Mouse (Mus musculus): ENCODE measurements around the gene Aldh3b3. TPM values are rescaled to one million over a fixed set of nuclear protein-coding genes. Genes with fewer than 3 reads are reported as not detected.
"Not testable (repeated sequence)": the region's sequence is repeated elsewhere in the genome, so short reads cannot be mapped to it uniquely, and the experiment has no call there.

The Aldh3b3 gene
- total and polyA plus RNA-seq, 2 experiments from 2014 or later: 0.29 TPM; not detected in 1

DNA sequence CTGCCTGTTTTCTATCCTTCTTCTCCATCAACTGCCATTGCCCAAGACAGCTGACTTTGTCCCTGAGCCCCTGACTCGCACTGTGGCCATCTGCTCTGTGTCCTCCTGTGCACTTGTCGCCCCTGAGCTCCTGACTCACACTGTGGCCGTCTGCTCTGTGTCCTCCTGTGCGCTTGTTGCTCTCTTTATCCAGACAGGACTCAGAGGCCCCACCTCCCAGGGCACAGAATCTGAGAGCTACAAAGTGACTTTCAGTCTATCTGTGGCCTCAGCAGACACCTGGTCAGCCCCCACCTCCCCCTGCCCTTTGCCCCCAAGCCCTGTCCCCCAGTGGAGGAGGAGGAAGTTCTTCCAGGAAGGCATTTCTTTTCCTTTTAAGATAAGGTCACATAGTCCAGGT is 2.6 kb upstream of the Aldh3b3 start:
- no peak for DNase-seq (ENCODE audit: low spot score)
- TF ChIP-seq EP300 (IDR thresholded peaks at IDR 0.05; ENCODE audit: low read depth) (no peak), CTCF (IDR thresholded peaks at IDR 0.05; ENCODE audit: low read depth) (no peak)
- Histone ChIP-seq H3K4me3 (ENCODE audit: low read depth, low read length) (no peak overlapping the region), H3K4me2 (ENCODE audit: low read depth, low read length) (no peak overlapping the region), H3K27me3 (ENCODE audit: control insufficient read depth, insufficient read depth, low read length) (no peaks in the 10 kb centered on the region), H3K36me3 (replicated peaks; ENCODE audit: control insufficient read depth, insufficient read depth, low read length) (no peaks in the 10 kb centered on the region), H3K27ac (ENCODE audit: low read depth) (no peak overlapping the region), H3K4me1 (ENCODE audit: control insufficient read depth, insufficient read depth) (no peaks in the 10 kb centered on the region; the same call in 1 of the 2 replicates), H3K9ac (replicated peaks; ENCODE audit: low read depth, low read length) (no peak overlapping the region), H3K9me3 (replicated peaks; ENCODE audit: control insufficient read depth, low read length) (no peaks in the 10 kb centered on the region)
- 23% methylated on average over 4 of the region's 4 CpGs for WGBS
- ATAC-seq (ENCODE audit: insufficient read depth, low read depth): peak; percentile 44; the same call in 1 of the 2 replicates

DNA sequence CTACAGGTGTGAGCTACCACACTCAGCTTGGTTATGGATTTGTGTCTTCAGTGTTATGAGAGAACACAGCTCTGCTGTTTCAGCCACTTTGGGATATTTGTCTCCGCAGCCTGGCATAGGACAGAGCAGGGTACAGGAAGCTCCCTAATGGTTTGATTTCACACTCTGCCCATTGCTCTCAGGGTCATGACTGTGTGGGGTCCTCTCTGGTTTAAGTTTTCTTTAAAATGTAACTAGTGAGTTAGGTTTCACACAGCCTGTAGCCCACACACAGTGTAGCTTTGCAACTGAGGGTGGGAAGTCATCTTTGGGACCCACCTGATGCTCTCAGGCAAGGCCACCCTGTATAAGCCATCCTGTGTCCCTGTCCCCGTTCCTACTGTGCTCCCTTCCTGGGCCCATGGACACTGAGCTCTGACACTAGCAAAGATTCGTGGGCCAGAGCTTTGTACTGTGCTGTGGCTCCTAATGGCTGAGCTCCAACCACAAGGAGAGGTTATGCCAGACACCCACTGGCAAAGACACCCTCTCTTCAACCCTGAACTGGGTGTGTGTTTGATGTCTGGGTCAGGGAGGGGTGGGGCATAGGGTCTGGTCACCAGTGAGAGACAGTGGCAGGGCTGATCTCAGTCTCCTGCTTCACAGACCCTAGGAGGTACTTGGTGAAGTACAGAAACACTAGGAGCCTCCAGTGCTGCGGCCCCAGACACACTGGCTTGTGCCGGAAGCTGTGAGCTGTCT is 979 bp upstream of the Aldh3b3 start:
- H3K4me3 ChIP-seq (ENCODE audit: low read depth, low read length); DNase-seq (ENCODE audit: low spot score); H3K27ac ChIP-seq (ENCODE audit: low read depth); H3K4me2 ChIP-seq (ENCODE audit: low read depth, low read length); H3K36me3 ChIP-seq (replicated peaks; ENCODE audit: control insufficient read depth, insufficient read depth, low read length); H3K4me1 ChIP-seq (ENCODE audit: control insufficient read depth, insufficient read depth); H3K9ac ChIP-seq (replicated peaks; ENCODE audit: low read depth, low read length); H3K27me3 ChIP-seq (ENCODE audit: control insufficient read depth, insufficient read depth, low read length); H3K9me3 ChIP-seq (replicated peaks; ENCODE audit: control insufficient read depth, low read length); ATAC-seq (ENCODE audit: insufficient read depth, low read depth): not testable (repeated sequence)
- WGBS: 74% methylated on average over 5 of the region's 5 CpGs

DNA sequence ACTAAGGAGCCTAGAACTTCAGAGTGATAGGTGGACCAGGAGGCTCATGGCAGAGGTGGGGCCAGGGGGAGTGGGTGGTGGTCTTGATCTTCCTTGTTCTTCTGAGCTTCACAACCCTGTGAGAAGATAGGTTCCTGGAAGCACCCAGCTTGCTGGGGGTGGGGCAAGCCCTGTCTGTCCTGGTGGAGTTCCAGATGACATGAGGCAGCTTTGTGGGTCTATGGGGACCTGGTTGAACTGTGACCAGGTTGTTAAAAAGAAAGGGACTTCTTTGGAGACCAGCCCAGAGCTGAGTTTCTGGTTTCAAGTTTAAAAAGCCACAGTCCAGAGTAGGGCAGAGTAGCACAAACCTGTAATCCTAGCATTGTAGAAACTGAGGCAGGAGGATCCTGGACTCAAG is 585 bp downstream of the Aldh3b3 start:
- TF ChIP-seq CTCF (IDR thresholded peaks at IDR 0.05; ENCODE audit: low read depth): no peak
- TF ChIP-seq EP300 (IDR thresholded peaks at IDR 0.05; ENCODE audit: low read depth): no peak
- no peaks in the 10 kb centered on the region for H3K27me3 ChIP-seq (ENCODE audit: control insufficient read depth, insufficient read depth, low read length)
- H3K4me1 ChIP-seq (ENCODE audit: control insufficient read depth, insufficient read depth): no peaks in the 10 kb centered on the region; the same call in 1 of the 2 replicates
- DNase-seq (ENCODE audit: low spot score): no peak
- no peak overlapping the region for H3K4me3 ChIP-seq (ENCODE audit: low read depth, low read length)
- no peak overlapping the region for H3K27ac ChIP-seq (ENCODE audit: low read depth)
- no peaks in the 10 kb centered on the region for H3K9me3 ChIP-seq (replicated peaks; ENCODE audit: control insufficient read depth, low read length)
- H3K4me2 ChIP-seq (ENCODE audit: low read depth, low read length): no peak overlapping the region
- no peak for ATAC-seq (ENCODE audit: insufficient read depth, low read depth)
- no peak overlapping the region for H3K9ac ChIP-seq (replicated peaks; ENCODE audit: low read depth, low read length)
- no peaks in the 10 kb centered on the region for H3K36me3 ChIP-seq (replicated peaks; ENCODE audit: control insufficient read depth, insufficient read depth, low read length)

DNA sequence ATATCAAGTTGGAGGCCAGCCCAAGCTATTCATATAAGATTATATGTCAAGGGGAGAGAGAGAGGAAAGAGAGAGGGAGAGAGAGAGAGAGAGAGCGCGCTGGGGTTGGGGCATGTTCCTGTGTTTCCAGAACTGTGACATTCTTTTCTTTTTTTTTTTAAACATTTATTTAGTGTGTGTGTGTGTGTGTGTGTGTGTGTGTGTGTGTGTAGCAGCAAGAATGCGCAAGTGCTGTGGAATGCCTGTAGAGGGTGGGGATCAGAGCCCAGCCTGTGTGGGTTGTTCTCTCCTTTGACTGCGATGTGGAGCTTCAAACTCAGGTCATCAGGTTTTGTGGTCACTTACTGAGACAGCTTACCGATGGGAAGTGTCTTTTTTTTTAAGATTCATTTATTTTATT is 1.8 kb downstream of the Aldh3b3 start:
- no peaks in the 10 kb centered on the region for H3K9me3 ChIP-seq (replicated peaks; ENCODE audit: control insufficient read depth, low read length)
- no peak overlapping the region for H3K27ac ChIP-seq (ENCODE audit: low read depth)
- no peak for DNase-seq (ENCODE audit: low spot score)
- WGBS: 76% methylated on average over 5 of the region's 5 CpGs
- no peak overlapping the region for H3K9ac ChIP-seq (replicated peaks; ENCODE audit: low read depth, low read length)
- no peaks in the 10 kb centered on the region for H3K36me3 ChIP-seq (replicated peaks; ENCODE audit: control insufficient read depth, insufficient read depth, low read length)
- no peaks in the 10 kb centered on the region; the same call in 1 of the 2 replicates for H3K4me1 ChIP-seq (ENCODE audit: control insufficient read depth, insufficient read depth)
- no peak overlapping the region for H3K4me2 ChIP-seq (ENCODE audit: low read depth, low read length)
- H3K27me3 ChIP-seq (ENCODE audit: control insufficient read depth, insufficient read depth, low read length): no peaks in the 10 kb centered on the region
- no peak for TF ChIP-seq CTCF (IDR thresholded peaks at IDR 0.05; ENCODE audit: low read depth)
- TF ChIP-seq EP300 (IDR thresholded peaks at IDR 0.05; ENCODE audit: low read depth): no peak
- no peak for ATAC-seq (ENCODE audit: insufficient read depth, low read depth)
- H3K4me3 ChIP-seq (ENCODE audit: low read depth, low read length): no peak overlapping the region

DNA sequence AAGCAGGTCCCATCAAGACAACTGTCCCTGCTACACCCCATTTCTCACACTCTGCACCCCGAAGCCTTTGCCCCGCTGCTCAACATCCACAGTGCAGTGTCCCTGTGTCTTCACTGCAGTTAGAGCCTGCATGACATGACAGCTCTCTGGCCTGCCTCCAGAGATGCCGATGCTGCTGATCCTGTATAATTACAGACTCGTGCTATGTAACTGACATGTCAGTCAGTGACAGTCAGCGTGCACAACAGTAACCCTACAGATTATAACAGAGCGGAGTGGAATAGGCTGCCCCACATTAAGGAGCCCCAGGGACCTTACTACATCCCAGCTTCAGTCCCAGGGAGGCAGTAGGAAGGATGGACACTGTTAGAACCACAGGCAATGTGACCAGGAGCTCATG is 3.4 kb downstream of the Aldh3b3 start:
- whole genome bisulfite sequencing: 59% methylated on average over 6 of the region's 6 CpGs

DNA sequence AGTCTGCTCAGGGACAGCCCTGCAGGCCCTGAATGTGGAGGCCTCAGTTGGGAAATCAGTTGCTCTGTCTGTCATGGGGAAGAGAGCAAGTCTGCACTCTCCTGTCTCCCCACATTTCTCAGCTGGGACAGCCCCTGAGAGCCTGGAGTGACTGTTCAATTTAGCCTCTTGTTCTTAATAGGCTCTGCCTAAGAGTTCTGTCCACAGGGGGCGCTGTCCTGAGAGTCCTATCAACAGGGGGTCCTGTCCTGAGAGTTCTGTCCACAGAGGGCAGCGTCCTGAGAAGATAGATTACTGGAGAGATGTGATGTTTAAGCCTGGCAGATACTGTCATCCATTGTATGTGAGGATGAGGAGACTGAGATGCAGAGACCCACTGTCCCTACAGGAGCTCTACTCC is 4.0 kb downstream of the Aldh3b3 start:
- TF ChIP-seq CTCF (IDR thresholded peaks at IDR 0.05; ENCODE audit: low read depth): peak; percentile 4; the same call in 1 of the 2 replicates
- TF ChIP-seq EP300 (IDR thresholded peaks at IDR 0.05; ENCODE audit: low read depth): no peak
- no peaks in the 10 kb centered on the region; the same call in 1 of the 2 replicates for H3K4me1 ChIP-seq (ENCODE audit: control insufficient read depth, insufficient read depth)
- no peaks in the 10 kb centered on the region for H3K9me3 ChIP-seq (replicated peaks; ENCODE audit: control insufficient read depth, low read length)
- no peaks in the 10 kb centered on the region for H3K36me3 ChIP-seq (replicated peaks; ENCODE audit: control insufficient read depth, insufficient read depth, low read length)
- 28% methylated on average over 2 of the region's 2 CpGs for WGBS
- no peak overlapping the region for H3K4me3 ChIP-seq (ENCODE audit: low read depth, low read length)
- no peak overlapping the region for H3K27ac ChIP-seq (ENCODE audit: low read depth)
- H3K9ac ChIP-seq (replicated peaks; ENCODE audit: low read depth, low read length): no peak overlapping the region
- H3K27me3 ChIP-seq (ENCODE audit: control insufficient read depth, insufficient read depth, low read length): no peaks in the 10 kb centered on the region
- DNase-seq (ENCODE audit: low spot score) (no peak), ATAC-seq (ENCODE audit: insufficient read depth, low read depth) (0 out of 2 replicates have a peak, but pooled peaks have one; percentile 6)
- H3K4me2 ChIP-seq (ENCODE audit: low read depth, low read length): no peak overlapping the region

More for the DNA sequence above, 3.4 kb downstream of the Aldh3b3 start:
- not testable (repeated sequence) for H3K9me3 ChIP-seq (replicated peaks; ENCODE audit: control insufficient read depth, low read length); H3K4me3 ChIP-seq (ENCODE audit: low read depth, low read length); DNase-seq (ENCODE audit: low spot score); H3K27me3 ChIP-seq (ENCODE audit: control insufficient read depth, insufficient read depth, low read length); H3K36me3 ChIP-seq (replicated peaks; ENCODE audit: control insufficient read depth, insufficient read depth, low read length); H3K4me2 ChIP-seq (ENCODE audit: low read depth, low read length); ATAC-seq (ENCODE audit: insufficient read depth, low read depth); H3K27ac ChIP-seq (ENCODE audit: low read depth); H3K4me1 ChIP-seq (ENCODE audit: control insufficient read depth, insufficient read depth); H3K9ac ChIP-seq (replicated peaks; ENCODE audit: low read depth, low read length)

Measured in heart, postnatal 0 days (tissue).